Mouse (Mus musculus) CH12.LX (cell line): ENCODE measurements at regions not wholly inside any gene's neighbourhood (a gene's known extent, or its start where the extent isn't known, plus 50 kb on each side); places are given as distances from the start of the nearest gene placed in this dataset.
A peak's percentile ranks its signal among the peaks of the same experiment; 100 is the strongest.

Experiments
- DNase-seq: peaks from one replicate; pipeline ENCODE4 v3.0.0-alpha.2; 2013; ENCODE audit errors: extremely low read depth
- H3K27ac ChIP-seq: 2 replicates; pipeline ENCODE4 v1.5.1; 2012; ENCODE audit warnings: low read depth, mild to moderate bottlenecking, control low read depth, moderate library complexity; ENCODE audit not compliant: insufficient read depth
- H3K27me3 ChIP-seq: replicated peaks from 2 replicates; pipeline ENCODE3; 2012; ENCODE audit warnings: inconsistent platforms
- H3K36me3 ChIP-seq, 2 experiments: replicated peaks in 1 of 2; 2 replicates each; pipeline versions ENCODE3 to v1.6.1; 2012; ENCODE audit warnings: inconsistent platforms in 1 of 2, low read length in 1 of 2, mild to moderate bottlenecking in 1 of 2, mixed read lengths in 1 of 2, moderate library complexity in 1 of 2; ENCODE audit not compliant: control insufficient read depth in 1 of 2, insufficient read depth in 1 of 2
- H3K4me1 ChIP-seq, 2 experiments: 2 replicates each; pipeline ENCODE4 v1.6.1; 2012; ENCODE audit warnings: inconsistent platforms in 1 of 2, moderate library complexity in 1 of 2; ENCODE audit not compliant: insufficient read depth in 2 of 2, control insufficient read depth in 1 of 2
- H3K4me2 ChIP-seq: 2 replicates; pipeline ENCODE4 v1.6.1; 2012; ENCODE audit warnings: low read depth, mild to moderate bottlenecking, control low read depth; ENCODE audit not compliant: poor library complexity, insufficient read depth, severe bottlenecking
- H3K4me3 ChIP-seq, 3 experiments: fragments of 150-350 bp in 1 of 3; sonication (generic) in 1 of 3; replicated peaks in 1 of 3; 2 replicates each; pipeline versions ENCODE3 to v1.5.1; 2011 to 2012; ENCODE audit warnings: low read depth in 2 of 3, low read length in 2 of 3, mild to moderate bottlenecking in 2 of 3, moderate library complexity in 2 of 3, control low read depth in 1 of 3, improper control_type of control experiment in 1 of 3, inconsistent platforms in 1 of 3, mixed read lengths in 1 of 3; ENCODE audit not compliant: poor library complexity in 1 of 3
- H3K79me2 ChIP-seq: replicated peaks from 2 replicates; pipeline ENCODE4 v1.6.1; 2012; ENCODE audit warnings: mild to moderate bottlenecking, moderate library complexity; ENCODE audit not compliant: control insufficient read depth, poor library complexity, insufficient read depth, severe bottlenecking; ENCODE audit errors: extremely low read depth
- H3K9ac ChIP-seq: 2 replicates; pipeline ENCODE4 v1.6.1; 2012; ENCODE audit warnings: low read depth, mild to moderate bottlenecking, control low read depth, moderate library complexity; ENCODE audit not compliant: insufficient read depth
- H3K9me3 ChIP-seq: replicated peaks from 2 replicates; pipeline ENCODE3; 2012; ENCODE audit warnings: low read length, inconsistent platforms, mixed read lengths
- BHLHE40 ChIP-seq: IDR thresholded peaks from 2 replicates; pipeline ENCODE4 v1.6.1; 2011; ENCODE audit warnings: mild to moderate bottlenecking, low read depth, low read length, improper control_type of control experiment
- CHD1 ChIP-seq: IDR thresholded peaks from 2 replicates; pipeline ENCODE4 v1.6.1; 2012; ENCODE audit warnings: low read depth, low read length, improper control_type of control experiment, inconsistent platforms
- CHD2 ChIP-seq: IDR thresholded peaks from 2 replicates; pipeline ENCODE4 v1.6.1; 2011; ENCODE audit warnings: low read length, improper control_type of control experiment
- E2F4 ChIP-seq: IDR thresholded peaks from 2 replicates; pipeline ENCODE4 v1.6.1; 2011; ENCODE audit warnings: low read depth, low read length, improper control_type of control experiment; ENCODE audit not compliant: insufficient replicate concordance
- ELF1 ChIP-seq: IDR thresholded peaks from 2 replicates; pipeline ENCODE4 v1.6.1; 2014; ENCODE audit warnings: low read depth, mild to moderate bottlenecking, inconsistent platforms, low read length, improper control_type of control experiment
- EP300 ChIP-seq: IDR thresholded peaks from 2 replicates; pipeline ENCODE4 v1.6.1; 2011; ENCODE audit warnings: low read length, improper control_type of control experiment
- ETS1 ChIP-seq: conservative IDR thresholded peaks from 2 replicates; pipeline ENCODE4 v1.6.1; 2012; ENCODE audit warnings: low read depth, mild to moderate bottlenecking, inconsistent platforms, low read length, improper control_type of control experiment, moderate library complexity
- IRF4 ChIP-seq: IDR thresholded peaks from 2 replicates; pipeline ENCODE4 v1.6.1; 2014; ENCODE audit warnings: low read depth, mild to moderate bottlenecking, inconsistent platforms, low read length, improper control_type of control experiment
- JUN ChIP-seq: IDR thresholded peaks from 2 replicates; pipeline ENCODE4 v1.6.1; 2011; ENCODE audit warnings: low read depth, mild to moderate bottlenecking, low read length, improper control_type of control experiment, moderate library complexity; ENCODE audit not compliant: insufficient read depth
- JUND ChIP-seq: conservative IDR thresholded peaks from 2 replicates; pipeline ENCODE4 v1.6.1; 2011; ENCODE audit warnings: low read depth, low read length, improper control_type of control experiment
- MAX ChIP-seq: IDR thresholded peaks from 2 replicates; pipeline ENCODE4 v1.6.1; 2011; ENCODE audit warnings: low read length, improper control_type of control experiment
- MAZ ChIP-seq: IDR thresholded peaks from 2 replicates; pipeline ENCODE4 v1.6.1; 2012; ENCODE audit warnings: low read depth, mild to moderate bottlenecking, inconsistent platforms, low read length, improper control_type of control experiment, moderate library complexity
- MXI1 ChIP-seq: IDR thresholded peaks from 2 replicates; pipeline ENCODE4 v1.6.1; 2011; ENCODE audit warnings: mild to moderate bottlenecking, low read depth, low read length, improper control_type of control experiment
- MYC ChIP-seq: IDR thresholded peaks from 2 replicates; pipeline ENCODE4 v1.6.1; 2011; ENCODE audit warnings: low read depth, mild to moderate bottlenecking, improper control_type of control experiment, low read length
- NELFE ChIP-seq: IDR thresholded peaks from 2 replicates; pipeline ENCODE4 v1.6.1; 2011; ENCODE audit warnings: low read depth, low read length, improper control_type of control experiment
- POLR2A ChIP-seq: IDR thresholded peaks from 2 replicates; pipeline ENCODE4 v1.6.1; 2011; ENCODE audit warnings: low read depth, mild to moderate bottlenecking, improper control_type of control experiment, low read length
- POLR2AphosphoS2 ChIP-seq: IDR thresholded peaks from 2 replicates; pipeline ENCODE4 v1.6.1; 2011; ENCODE audit warnings: low read depth, low read length, improper control_type of control experiment
- TBP ChIP-seq: conservative IDR thresholded peaks from 2 replicates; pipeline ENCODE4 v1.6.1; 2011; ENCODE audit warnings: low read depth, low read length, improper control_type of control experiment
- TCF12 ChIP-seq: IDR thresholded peaks from 2 replicates; pipeline ENCODE4 v1.6.1; 2014; ENCODE audit warnings: low read depth, mild to moderate bottlenecking, inconsistent platforms, low read length, improper control_type of control experiment
- UBTF ChIP-seq: IDR thresholded peaks from 2 replicates; pipeline ENCODE4 v1.6.1; 2012; ENCODE audit warnings: low read depth, mild to moderate bottlenecking, inconsistent platforms, low read length, improper control_type of control experiment, moderate library complexity
- USF2 ChIP-seq: conservative IDR thresholded peaks from 2 replicates; pipeline ENCODE4 v1.6.1; 2011; ENCODE audit warnings: low read depth, low read length, improper control_type of control experiment
- ZC3H11A ChIP-seq: IDR thresholded peaks from 2 replicates; pipeline ENCODE4 v1.6.1; 2012; ENCODE audit warnings: low read depth, mild to moderate bottlenecking, inconsistent platforms, low read length, improper control_type of control experiment
- ZKSCAN1 ChIP-seq: IDR thresholded peaks from 2 replicates; pipeline ENCODE4 v1.6.1; 2012; ENCODE audit warnings: low read depth, inconsistent platforms, low read length, improper control_type of control experiment, borderline replicate concordance
- ZNF384 ChIP-seq: IDR thresholded peaks from 2 replicates; pipeline ENCODE4 v1.6.1; 2012; ENCODE audit warnings: low read depth, low read length, improper control_type of control experiment, inconsistent platforms
- dilution Hi-C: fragments of 300-500 bp; cut with MboI; formaldehyde crosslinking; loops from 2 replicates; pipeline ENCODE4 v1.14.3; 2020; ENCODE audit warnings: low sequenced_read_pairs; ENCODE audit not compliant: extremely low pct_unique_long_range_greater_than_20kb, extremely low pct_ligation_motif_present
- in situ Hi-C: fragments of 300-500 bp; cut with MboI; formaldehyde crosslinking; loops from 3 replicates; pipeline ENCODE4 v1.14.3; 2019; ENCODE audit warnings: low sequenced_read_pairs, low pct_ligation_motif_present, low pct_unique_long_range_greater_than_20kb, mixed read lengths

DNA sequence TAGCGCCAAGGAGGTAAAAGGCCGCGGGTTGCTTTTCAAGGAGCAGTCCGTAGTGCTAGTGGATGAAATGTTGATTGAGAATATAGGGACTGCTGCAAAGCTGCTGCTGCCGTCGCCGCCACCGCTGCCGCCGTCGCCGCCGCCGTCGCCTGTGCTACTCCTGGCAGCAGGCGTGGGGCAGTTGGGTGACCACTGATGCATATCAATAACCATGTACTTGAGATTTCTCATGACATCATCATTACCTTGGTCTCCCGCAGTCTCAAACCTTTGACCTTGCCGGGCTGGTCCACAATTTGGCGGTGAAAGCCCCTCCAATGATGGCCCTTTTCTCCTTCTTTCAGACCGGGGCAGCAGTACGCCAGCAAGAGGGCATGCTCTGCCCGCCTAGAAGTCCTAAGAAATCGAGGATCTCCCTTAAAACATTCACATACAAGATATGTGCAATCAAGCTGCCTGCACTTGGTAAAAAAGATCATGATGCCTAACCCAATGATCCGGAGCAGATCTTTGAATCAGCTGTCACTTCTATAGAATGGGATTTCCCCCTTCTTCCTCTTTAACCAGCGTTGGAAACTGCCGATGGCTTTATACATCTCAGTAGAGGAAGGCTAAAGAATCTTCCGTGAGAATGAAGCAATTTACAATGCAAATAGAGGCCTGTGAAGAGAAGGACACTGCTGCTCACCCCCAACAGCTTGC, 234.1 kb downstream of the Mef2c start:
- Histone ChIP-seq H3K4me1 (peaks cover 0 to 24% of the 10 kb centered on the region in 2 experiments; a peak in 2 of 4 replicates), H3K36me3 (peaks cover 0 to 30% of the 10 kb centered on the region in 2 experiments), H3K79me2 (peaks cover 15% of the 10 kb centered on the region), H3K4me3 (peak overlapping the region; percentile 59 to 92 (median 78)), H3K27ac (peak overlapping the region; percentile 91), H3K4me2 (peak overlapping the region; percentile 93), H3K9me3 (no peaks in the 10 kb centered on the region), H3K27me3 (no peaks in the 10 kb centered on the region), H3K9ac (peak overlapping the region; percentile 87)
- dilution Hi-C loops (no loop called here), in situ Hi-C loops (loop anchor here (10.0 kb wide), 1 partner anchor 607 kb away; no protein-coding TSS in a partner anchor)
- TF ChIP-seq ELF1 (peak; percentile 39; the same call in 1 of the 2 replicates), IRF4 (0 out of 2 replicates have a peak, but pooled peaks have one; percentile 5), BHLHE40 (peak; percentile 21), POLR2A (0 out of 2 replicates have a peak, but pooled peaks have one; percentile 3), TBP (peak; percentile 53; the same call in 1 of the 2 replicates), CHD2 (no peak), CHD1 (no peak), ETS1 (peak; percentile 73)
- peak; percentile 80 for DNase-seq

DNA sequence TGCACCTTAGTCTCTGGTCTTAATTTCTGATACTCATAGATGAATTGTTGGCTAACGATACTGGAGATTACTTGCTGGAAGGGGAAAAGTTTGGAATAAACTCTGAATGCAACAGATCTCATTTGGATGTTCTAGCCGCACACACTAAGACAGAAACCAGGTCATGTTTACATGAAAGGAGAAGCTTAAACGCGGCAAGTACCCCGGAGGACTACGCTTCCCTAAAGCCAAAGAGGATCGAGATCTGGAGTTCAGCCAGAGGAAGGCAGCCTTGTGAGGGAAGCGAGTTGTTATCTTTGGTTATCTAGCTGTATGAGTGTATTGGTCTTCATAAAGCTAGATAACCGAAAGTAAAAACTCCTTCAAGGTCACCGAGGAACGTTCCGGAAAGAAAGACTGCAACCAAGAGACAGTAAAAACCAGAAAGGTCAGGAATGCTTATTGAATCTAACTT, 234.7 kb downstream of the Mef2c start:
- Histone ChIP-seq H3K27me3 (no peaks in the 10 kb centered on the region), H3K4me2 (peak overlapping the region; percentile 93; the same call in 1 of the 2 replicates), H3K79me2 (peaks cover 15% of the 10 kb centered on the region), H3K9ac (peak overlapping the region; percentile 87), H3K9me3 (no peaks in the 10 kb centered on the region), H3K4me1 (peaks cover 0 to 24% of the 10 kb centered on the region in 2 experiments; a peak in 2 of 4 replicates), H3K36me3 (peaks cover 0 to 30% of the 10 kb centered on the region in 2 experiments), H3K4me3 (peak overlapping the region; percentile 59 to 92 (median 78)), H3K27ac (peak overlapping the region; percentile 91)
- dilution Hi-C loops (no loop called here), in situ Hi-C loops (loop anchor here (10.0 kb wide), 1 partner anchor 606 kb away; no protein-coding TSS in a partner anchor)
- no peak for TF ChIP-seq POLR2AphosphoS2
- 0 out of 2 replicates have a peak, but pooled peaks have one; percentile 17 for TF ChIP-seq TCF12
- DNase-seq, result no peak

DNA sequence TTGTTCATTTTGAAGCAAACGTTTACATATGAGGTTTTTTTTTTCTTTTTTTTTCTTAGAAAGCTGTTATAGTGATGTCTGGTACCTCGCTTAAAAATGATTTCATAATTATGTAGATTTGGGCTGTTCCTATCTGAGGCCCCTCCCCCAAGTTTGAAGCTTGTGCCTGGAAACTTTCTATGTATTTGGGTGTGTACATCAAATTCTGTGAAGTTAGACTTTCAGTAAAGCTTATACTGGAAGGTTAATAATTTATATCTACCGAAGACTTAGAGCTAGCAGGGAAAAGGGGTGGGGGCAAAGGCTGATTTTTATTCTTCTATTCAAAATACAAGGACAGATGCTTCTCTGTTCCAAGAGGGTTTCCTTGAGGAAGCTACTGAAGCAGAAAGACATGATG, 235.3 kb downstream of the Mef2c start:
- Histone ChIP-seq H3K4me3 (peak overlapping the region; percentile 59 to 92 (median 78)), H3K9me3 (no peaks in the 10 kb centered on the region), H3K36me3 (peaks cover 0 to 30% of the 10 kb centered on the region in 2 experiments), H3K4me2 (peak overlapping the region; percentile 93), H3K79me2 (peaks cover 15% of the 10 kb centered on the region), H3K4me1 (peaks cover 0 to 24% of the 10 kb centered on the region in 2 experiments; a peak in 2 of 4 replicates), H3K27me3 (no peaks in the 10 kb centered on the region), H3K9ac (peak overlapping the region; percentile 87), H3K27ac (no peak overlapping the region)
- in situ Hi-C loops, result loop anchor here (10.0 kb wide), 1 partner anchor 606 kb away; no protein-coding TSS in a partner anchor
- DNase-seq, result no peak
- TF ChIP-seq CHD1 (no peak), ZC3H11A (no peak), ZKSCAN1 (no peak), EP300 (no peak), MYC (no peak), USF2 (no peak), ZNF384 (no peak), MXI1 (no peak), TCF12 (no peak), MAX (no peak), E2F4 (no peak), MAZ (no peak), JUN (no peak), UBTF (no peak), NELFE (no peak), JUND (no peak)
- dilution Hi-C loops, result no loop called here
